Comparison of ENCODE assay signal across 1 mouse cellular context in genomic region chr15:31540513-31540802, GRCm38 (mm10).
TF ChIP-seq lines count a peak whose summit lies in the region.

No protein-coding gene starts in this region.

TF ChIP-seq in MEL, 35 proteins besides CTCF, POLR2A, EP300 and RAD21 (continued from another document):
- no peak for TF ChIP-seq GABPA (IDR thresholded peaks at IDR 0.05; ENCODE audit: low read depth, low read length)
- TF ChIP-seq RCOR1 (IDR thresholded peaks at IDR 0.05; ENCODE audit: low read depth, low read length): no peak; the same call in 1 of the 2 replicates
- TF ChIP-seq SIN3A (IDR thresholded peaks at IDR 0.05; ENCODE audit: low read length): 0 out of 2 replicates have a peak, but pooled peaks have one; percentile 11
- no peak for TF ChIP-seq JUND (IDR thresholded peaks at IDR 0.05; ENCODE audit: low read depth, low read length)
- no peak; the same call in 1 of the 2 replicates for TF ChIP-seq MAFK (IDR thresholded peaks at IDR 0.05; ENCODE audit: borderline replicate concordance, low read depth, low read length)
- no peak for TF ChIP-seq USF2 (IDR thresholded peaks at IDR 0.05; ENCODE audit: borderline replicate concordance in 1 of 2, insufficient read depth in 1 of 2, low read depth in 1 of 2, low read length in 2 of 2)
- TF ChIP-seq POLR2AphosphoS5 (IDR thresholded peaks at IDR 0.05; ENCODE audit: borderline replicate concordance, low read depth, low read length): no peak
- TF ChIP-seq ELF1 (IDR thresholded peaks at IDR 0.05; ENCODE audit: low read depth, low read length): no peak
- no peak for TF ChIP-seq MXI1 (IDR thresholded peaks at IDR 0.05; ENCODE audit: low read depth, low read length)
- no peak; the same call in 1 of the 2 replicates for TF ChIP-seq MYB (IDR thresholded peaks at IDR 0.05; ENCODE audit: low read depth, low read length)
- no peak for TF ChIP-seq NELFE (IDR thresholded peaks at IDR 0.05; ENCODE audit: low read depth, low read length)
- TF ChIP-seq CHD1 (IDR thresholded peaks at IDR 0.05; ENCODE audit: low read depth, low read length): no peak
- TF ChIP-seq GATA1 (IDR thresholded peaks at IDR 0.05; ENCODE audit: low read depth, low read length): no peak
- no peak; the same call in 1 of the 2 replicates for TF ChIP-seq NRF1 (IDR thresholded peaks at IDR 0.05; ENCODE audit: insufficient read depth, low read depth, low read length, poor library complexity, severe bottlenecking)
- TF ChIP-seq TCF12 (IDR thresholded peaks at IDR 0.05; ENCODE audit: low read depth, low read length): peak; percentile 72
- TF ChIP-seq TBP (IDR thresholded peaks at IDR 0.05; ENCODE audit: low read depth, low read length): no peak
- no peak for TF ChIP-seq SMC3 (IDR thresholded peaks at IDR 0.05; ENCODE audit: low read depth, low read length)
